Mouse (Mus musculus): ENCODE measurements around the gene Actl7b.

DNA sequence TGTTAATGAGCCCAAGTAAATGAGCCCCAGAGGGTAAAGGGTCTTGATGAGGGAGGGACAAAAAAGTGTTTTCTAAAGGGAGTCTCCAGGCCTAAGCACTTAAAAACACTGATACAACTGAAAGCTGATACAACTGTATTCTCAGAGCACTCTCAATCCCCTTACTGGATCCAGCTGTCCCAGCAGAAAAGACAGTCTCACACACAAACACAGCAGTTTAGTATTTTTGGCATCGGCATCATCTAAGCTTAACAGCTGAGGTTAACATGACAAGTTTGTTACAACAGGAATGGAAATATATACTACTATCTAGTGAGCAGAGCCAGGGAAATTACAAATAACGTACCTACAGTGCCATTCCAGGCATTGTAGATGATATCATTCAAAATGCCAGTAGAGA is 5.1 kb upstream of the Actl7b start:
- TF ChIP-seq POLR2A (IDR thresholded peaks at IDR 0.05; ENCODE audit: low read depth, low read length) (no peak), NELFE (IDR thresholded peaks at IDR 0.05; ENCODE audit: low read depth, low read length) (no peak), CTCF (conservative IDR thresholded peaks at IDR 0.05 in 1 of 2, IDR thresholded peaks at IDR 0.05 in 1 of 2; ENCODE audit: low read depth in 2 of 2, low read length in 2 of 2) (no peak), CHD2 (IDR thresholded peaks at IDR 0.05; ENCODE audit: low read length) (no peak), ZKSCAN1 (IDR thresholded peaks at IDR 0.05; ENCODE audit: borderline replicate concordance, low read depth, low read length) (no peak), PAX5 (IDR thresholded peaks at IDR 0.05; ENCODE audit: low read length) (no peak), KAT2A (IDR thresholded peaks at IDR 0.05; ENCODE audit: insufficient replicate concordance, low read length) (no peak), USF1 (IDR thresholded peaks at IDR 0.05; ENCODE audit: low read depth, low read length) (no peak), EP300 (IDR thresholded peaks at IDR 0.05; ENCODE audit: low read length) (no peak), IRF4 (IDR thresholded peaks at IDR 0.05; ENCODE audit: low read depth, low read length) (no peak)
